Mouse (Mus musculus): Measurements from ENCODE around the gene Mob3b. TPM values are rescaled to one million over a fixed set of nuclear protein-coding genes. Genes with fewer than 3 reads are reported as not detected.

The Mob3b gene
- polyA plus RNA-seq, 1 experiment from 2014 or later, result 13.1 TPM

- 66% methylated on average over 4 of the region's 4 CpGs for WGBS
- Histone ChIP-seq H3K9me3 (no peaks in the 10 kb centered on the region), H3K27me3 (ENCODE audit: insufficient read depth, poor library complexity, severe bottlenecking) (no peaks in the 10 kb centered on the region), H3K36me3 (no peaks in the 10 kb centered on the region), H3K4me3 (no peak overlapping the region), H3K4me1 (replicated peaks) (peaks cover 22% of the 10 kb centered on the region), H3K27ac (no peak overlapping the region)
- DNase-seq (ENCODE audit: low spot score), result no peak
Observed at GRCm38 (mm10) chr4:35066163-35066562, 91.1 kb downstream of the Mob3b start.

DNA sequence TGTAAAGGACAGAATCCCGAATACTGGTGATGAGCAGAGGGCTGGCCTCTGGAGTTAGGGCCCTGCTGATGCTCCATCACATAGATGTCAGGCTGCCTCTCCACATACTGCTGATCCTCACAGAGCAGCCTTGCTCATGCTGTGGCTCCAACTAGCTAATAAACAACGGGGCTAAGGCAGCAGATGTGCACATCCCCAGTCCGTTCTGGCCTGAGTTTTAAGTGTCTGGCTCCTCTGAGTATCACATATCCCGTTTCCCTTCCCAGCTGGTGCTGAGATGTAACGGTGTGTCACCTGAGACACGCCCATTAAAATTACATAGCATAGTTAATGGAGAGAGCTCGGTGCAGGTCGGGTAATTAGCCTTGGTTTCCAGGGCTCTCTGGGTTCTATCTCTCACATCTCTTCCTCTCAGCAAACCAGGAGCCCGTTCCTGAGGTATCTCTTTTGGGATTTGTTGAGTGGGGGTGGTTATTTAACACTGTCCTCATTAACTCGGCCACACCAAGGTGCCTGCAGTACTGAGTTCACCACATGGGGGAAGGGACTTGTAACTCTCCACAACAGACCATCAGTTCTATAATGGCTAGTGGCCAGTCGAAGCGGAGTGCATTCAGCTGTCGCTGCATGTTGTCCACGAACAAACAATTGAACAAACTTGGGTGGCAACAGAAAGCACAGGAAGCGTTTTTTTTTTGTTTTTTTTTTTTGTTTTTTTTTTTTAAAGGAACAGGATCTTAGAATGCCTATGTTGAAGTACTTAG is 92.0 kb downstream of the Mob3b start:
- no peak overlapping the region for H3K4me3 ChIP-seq
- WGBS, result 52% methylated on average over 15 of the region's 15 CpGs
- H3K36me3 ChIP-seq, result no peaks in the 10 kb centered on the region
- H3K9me3 ChIP-seq, result no peaks in the 10 kb centered on the region
- H3K27ac ChIP-seq, result no peak overlapping the region
- H3K4me1 ChIP-seq (replicated peaks), result peaks cover 22% of the 10 kb centered on the region
- DNase-seq (ENCODE audit: low spot score), result no peak
- no peaks in the 10 kb centered on the region for H3K27me3 ChIP-seq (ENCODE audit: insufficient read depth, poor library complexity, severe bottlenecking)

DNA sequence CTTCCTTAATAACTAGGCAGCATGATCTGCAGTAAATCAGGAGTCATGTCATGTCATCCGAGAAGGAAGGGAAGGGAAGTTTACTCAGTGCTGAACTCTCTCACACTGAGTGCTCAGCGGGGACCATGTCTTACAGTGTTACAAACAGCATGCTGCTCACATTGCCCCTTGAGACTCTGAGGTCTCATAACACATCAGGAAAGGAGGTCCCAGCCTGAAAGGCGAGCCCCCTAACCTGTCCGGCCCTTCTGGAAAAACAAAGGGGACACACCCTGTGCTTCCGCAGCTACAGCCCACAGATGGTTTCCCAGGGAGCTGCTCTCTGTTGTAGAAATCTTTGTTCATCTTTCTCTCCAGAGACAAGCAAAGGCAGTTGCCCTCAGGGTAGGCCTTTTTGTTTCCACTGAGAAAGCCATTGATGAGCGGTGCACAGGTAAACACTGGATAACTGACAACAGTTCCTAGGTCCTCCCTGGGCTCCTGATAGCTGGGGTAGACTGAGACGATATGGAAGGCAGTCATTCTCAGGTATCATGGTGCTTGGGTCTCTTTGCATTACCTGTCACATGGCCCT is 94.1 kb downstream of the Mob3b start:
- Histone ChIP-seq H3K9me3 (no peaks in the 10 kb centered on the region), H3K4me3 (no peak overlapping the region), H3K27me3 (ENCODE audit: insufficient read depth, poor library complexity, severe bottlenecking) (no peaks in the 10 kb centered on the region), H3K4me1 (replicated peaks) (peaks cover 22% of the 10 kb centered on the region), H3K27ac (peak overlapping the region; percentile 35; the same call in 1 of the 2 replicates), H3K36me3 (no peaks in the 10 kb centered on the region)
- DNase-seq (ENCODE audit: low spot score), result no peak
- 49% methylated on average over 7 of the region's 7 CpGs for WGBS

DNA sequence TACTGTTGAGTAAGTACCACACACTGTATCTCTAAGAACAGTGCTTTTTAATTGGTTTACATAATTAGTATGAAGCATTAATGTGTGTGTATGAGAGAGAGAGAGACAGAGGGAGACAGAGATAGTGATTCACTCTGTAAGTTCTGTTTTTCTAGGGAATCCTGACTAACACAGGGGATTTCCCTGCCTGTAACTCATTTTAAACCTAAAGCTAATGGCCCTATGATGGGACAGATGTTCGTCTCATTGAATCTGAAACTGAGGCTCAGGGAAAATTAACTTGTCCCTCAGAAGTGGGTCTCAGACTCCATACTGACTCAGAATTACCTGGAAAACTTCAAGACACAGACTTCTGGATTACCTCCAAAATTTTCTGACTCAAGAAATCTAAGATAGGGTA is 96.3 kb downstream of the Mob3b start:
- Histone ChIP-seq H3K9me3 (no peaks in the 10 kb centered on the region), H3K27me3 (ENCODE audit: insufficient read depth, poor library complexity, severe bottlenecking) (no peaks in the 10 kb centered on the region), H3K4me1 (replicated peaks) (peaks cover 16% of the 10 kb centered on the region), H3K36me3 (peaks cover 2% of the 10 kb centered on the region; the same call in 1 of the 2 replicates), H3K27ac (no peak overlapping the region), H3K4me3 (no peak overlapping the region)
- 87% methylated on average over 1 of the region's 1 CpGs for WGBS
- DNase-seq (ENCODE audit: low spot score), result no peak

DNA sequence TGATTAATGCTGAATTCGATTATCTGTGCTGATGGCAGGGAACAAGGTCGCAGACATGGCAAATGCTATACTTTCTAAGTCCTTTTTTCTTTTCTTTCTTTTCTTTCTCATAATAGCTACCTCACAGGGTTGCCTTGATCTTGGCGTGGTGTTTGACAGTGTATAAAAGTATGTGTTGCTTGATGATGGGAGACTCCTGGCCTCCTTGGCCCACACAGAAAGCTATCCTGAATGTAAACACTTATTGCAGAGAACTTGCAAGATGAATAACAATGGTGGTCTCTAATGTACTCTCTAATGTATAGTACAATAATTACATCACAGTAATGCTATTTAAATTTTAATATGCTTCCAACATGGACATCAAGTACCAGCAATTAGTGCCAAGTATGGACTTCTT is 96.9 kb downstream of the Mob3b start:
- no peak overlapping the region for H3K27ac ChIP-seq
- WGBS, result 84% methylated on average over 3 of the region's 3 CpGs
- no peaks in the 10 kb centered on the region for H3K27me3 ChIP-seq (ENCODE audit: insufficient read depth, poor library complexity, severe bottlenecking)
- no peak for DNase-seq (ENCODE audit: low spot score)
- H3K4me3 ChIP-seq, result no peak overlapping the region
- H3K4me1 ChIP-seq (replicated peaks), result peaks cover 12% of the 10 kb centered on the region
- H3K9me3 ChIP-seq, result 0 out of 2 replicates have a peak, but pooled peaks cover 2% of the 10 kb centered on the region
- H3K36me3 ChIP-seq, result peaks cover 2% of the 10 kb centered on the region; the same call in 1 of the 2 replicates

DNA sequence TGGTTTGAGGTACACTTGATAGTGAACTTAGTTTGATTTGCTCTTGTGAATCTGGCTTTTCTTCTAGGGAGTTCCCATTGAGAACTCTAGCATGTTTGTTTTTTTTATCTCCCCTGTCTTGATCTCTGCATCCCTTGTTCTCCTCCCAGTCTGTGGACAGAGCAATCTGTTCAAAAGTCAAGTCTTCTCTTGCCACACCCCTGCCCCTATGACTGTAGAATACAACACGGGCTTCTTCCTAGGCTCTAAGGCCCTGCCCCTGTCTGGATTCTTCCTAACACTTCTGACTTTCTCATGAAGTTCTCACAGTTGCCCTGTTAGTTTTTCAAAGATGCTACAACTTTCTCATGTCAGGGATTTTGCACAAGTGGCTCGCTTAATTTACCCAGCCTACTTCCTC is 102.9 kb downstream of the Mob3b start:
- DNase-seq (ENCODE audit: low spot score), result no peak
- Histone ChIP-seq H3K27me3 (ENCODE audit: insufficient read depth, poor library complexity, severe bottlenecking) (no peaks in the 10 kb centered on the region), H3K27ac (no peak overlapping the region), H3K36me3 (peaks cover 2% of the 10 kb centered on the region; the same call in 1 of the 2 replicates), H3K4me1 (replicated peaks) (peaks cover 11% of the 10 kb centered on the region), H3K4me3 (no peak overlapping the region), H3K9me3 (0 out of 2 replicates have a peak, but pooled peaks cover 2% of the 10 kb centered on the region)
- WGBS, result 90% methylated on average over 2 of the region's 2 CpGs

GRCm38 (mm10) chr4:35052174-35052942 is 104.9 kb downstream of the Mob3b start:
- 90% methylated on average over 6 of the region's 6 CpGs for WGBS
- Histone ChIP-seq H3K4me1 (replicated peaks) (peaks cover 12% of the 10 kb centered on the region), H3K27ac (no peak overlapping the region), H3K4me3 (no peak overlapping the region), H3K9me3 (0 out of 2 replicates have a peak, but pooled peaks cover 2% of the 10 kb centered on the region), H3K27me3 (ENCODE audit: insufficient read depth, poor library complexity, severe bottlenecking) (no peaks in the 10 kb centered on the region), H3K36me3 (peaks cover 2% of the 10 kb centered on the region; the same call in 1 of the 2 replicates)
- no peak for DNase-seq (ENCODE audit: low spot score)

- DNase-seq (ENCODE audit: low spot score), result no peak
- peaks cover under 1% of the 10 kb centered on the region; the same call in 1 of the 2 replicates for H3K36me3 ChIP-seq
- WGBS, result 88% methylated on average over 7 of the region's 7 CpGs
Observed at GRCm38 (mm10) chr4:35051152-35051551, 106.1 kb downstream of the Mob3b start.

GRCm38 (mm10) chr4:35049742-35050058 is 107.6 kb downstream of the Mob3b start:
- Histone ChIP-seq H3K4me1 (replicated peaks) (peaks cover 12% of the 10 kb centered on the region), H3K4me3 (no peak overlapping the region), H3K36me3 (no peaks in the 10 kb centered on the region), H3K27ac (no peak overlapping the region), H3K9me3 (no peaks in the 10 kb centered on the region), H3K27me3 (ENCODE audit: insufficient read depth, poor library complexity, severe bottlenecking) (no peaks in the 10 kb centered on the region)
- 53% methylated on average over 5 of the region's 5 CpGs for WGBS
- DNase-seq (ENCODE audit: low spot score), result no peak

More at GRCm38 (mm10) chr4:35051152-35051551, 106.1 kb downstream of the Mob3b start:
- Histone ChIP-seq H3K4me3 (no peak overlapping the region), H3K27ac (no peak overlapping the region), H3K4me1 (replicated peaks) (peaks cover 12% of the 10 kb centered on the region), H3K27me3 (ENCODE audit: insufficient read depth, poor library complexity, severe bottlenecking) (no peaks in the 10 kb centered on the region), H3K9me3 (0 out of 2 replicates have a peak, but pooled peaks cover 2% of the 10 kb centered on the region)

- Histone ChIP-seq H3K4me3 (no peak overlapping the region), H3K27me3 (ENCODE audit: insufficient read depth, poor library complexity, severe bottlenecking) (no peaks in the 10 kb centered on the region), H3K9me3 (no peaks in the 10 kb centered on the region), H3K4me1 (replicated peaks) (peaks cover 12% of the 10 kb centered on the region), H3K27ac (no peak overlapping the region), H3K36me3 (no peaks in the 10 kb centered on the region)
- WGBS, result 53% methylated on average over 9 of the region's 9 CpGs
- DNase-seq (ENCODE audit: low spot score), result no peak
Observed at GRCm38 (mm10) chr4:35049036-35049741, 108.1 kb downstream of the Mob3b start.

DNA sequence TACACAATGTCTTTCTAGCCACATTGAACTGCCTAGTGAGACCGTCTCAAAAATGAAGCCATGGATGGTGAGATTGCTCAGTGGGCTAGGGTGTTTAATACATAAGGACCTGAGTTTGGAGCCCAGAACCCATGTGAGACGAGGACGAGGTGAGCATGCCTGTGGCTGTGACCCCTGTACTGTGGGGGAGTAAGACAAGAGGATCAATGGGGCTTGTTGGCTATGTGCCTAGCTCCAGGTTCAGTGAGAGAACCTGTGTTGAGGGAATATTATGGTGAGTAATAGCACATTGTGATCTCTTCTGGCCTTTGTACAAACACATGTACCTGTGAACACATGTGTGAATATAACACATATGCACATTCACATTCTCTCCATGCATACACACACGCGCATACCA is 116.4 kb downstream of the Mob3b start:
- H3K9me3 ChIP-seq, result no peaks in the 10 kb centered on the region
- peaks cover 10% of the 10 kb centered on the region; the same call in 1 of the 2 replicates for H3K36me3 ChIP-seq
- 93% methylated on average over 5 of the region's 5 CpGs for WGBS
- H3K27me3 ChIP-seq (ENCODE audit: insufficient read depth, poor library complexity, severe bottlenecking), result no peaks in the 10 kb centered on the region
- no peaks in the 10 kb centered on the region for H3K4me1 ChIP-seq (replicated peaks)
- no peak overlapping the region for H3K4me3 ChIP-seq
- DNase-seq (ENCODE audit: low spot score), result no peak
- H3K27ac ChIP-seq, result no peak overlapping the region

DNA sequence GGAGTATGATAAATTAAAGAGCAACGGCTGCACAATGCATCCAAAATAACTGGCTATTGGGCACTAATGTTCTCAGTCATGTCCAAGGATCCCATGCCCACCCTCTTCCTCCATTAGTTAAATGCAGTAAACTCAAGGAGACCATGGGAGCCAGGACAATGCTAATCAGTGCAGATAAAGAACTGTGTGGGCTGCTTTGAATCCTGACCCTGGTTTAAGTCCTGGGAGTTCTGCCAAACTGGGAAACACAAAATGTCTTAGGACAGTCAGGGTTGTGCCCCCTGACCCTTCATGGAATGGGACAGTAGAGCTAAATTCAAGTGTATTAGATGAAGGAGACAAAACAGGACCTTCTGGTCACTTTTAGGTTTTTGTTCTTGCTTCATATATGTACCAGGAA is 117.0 kb downstream of the Mob3b start:
- no peak overlapping the region for H3K27ac ChIP-seq
- H3K4me1 ChIP-seq (replicated peaks), result no peaks in the 10 kb centered on the region
- no peak overlapping the region for H3K4me3 ChIP-seq
- WGBS, result 95% methylated on average over 1 of the region's 1 CpGs
- H3K9me3 ChIP-seq, result no peaks in the 10 kb centered on the region
- H3K36me3 ChIP-seq, result peaks cover 10% of the 10 kb centered on the region; the same call in 1 of the 2 replicates
- H3K27me3 ChIP-seq (ENCODE audit: insufficient read depth, poor library complexity, severe bottlenecking), result no peaks in the 10 kb centered on the region
- DNase-seq (ENCODE audit: low spot score), result no peak

Measured in hindbrain, embryonic 10.5 days (tissue).